Mouse (Mus musculus) layer of hippocampus, postnatal 36 days (tissue): ENCODE results near the gene Pax6. TPM values are rescaled to one million over a fixed set of nuclear protein-coding genes. Genes with fewer than 3 reads are reported as not detected.
A peak's percentile ranks its signal among the peaks of the same experiment; 100 is the strongest.

Experiments
- DNase-seq, 2 experiments: peaks; one replicate each; pipeline ENCODE4 v3.0.0; 2022
- total RNA-seq, 2 experiments: library from RNA; stranded (reverse); gene quantifications; 2 replicates each; pipeline ENCODE4 v1.2.3; 2021

Pax6 gene
- total RNA-seq, 2 experiments from 2014 or later: 8.9 to 9.4 TPM

DNA sequence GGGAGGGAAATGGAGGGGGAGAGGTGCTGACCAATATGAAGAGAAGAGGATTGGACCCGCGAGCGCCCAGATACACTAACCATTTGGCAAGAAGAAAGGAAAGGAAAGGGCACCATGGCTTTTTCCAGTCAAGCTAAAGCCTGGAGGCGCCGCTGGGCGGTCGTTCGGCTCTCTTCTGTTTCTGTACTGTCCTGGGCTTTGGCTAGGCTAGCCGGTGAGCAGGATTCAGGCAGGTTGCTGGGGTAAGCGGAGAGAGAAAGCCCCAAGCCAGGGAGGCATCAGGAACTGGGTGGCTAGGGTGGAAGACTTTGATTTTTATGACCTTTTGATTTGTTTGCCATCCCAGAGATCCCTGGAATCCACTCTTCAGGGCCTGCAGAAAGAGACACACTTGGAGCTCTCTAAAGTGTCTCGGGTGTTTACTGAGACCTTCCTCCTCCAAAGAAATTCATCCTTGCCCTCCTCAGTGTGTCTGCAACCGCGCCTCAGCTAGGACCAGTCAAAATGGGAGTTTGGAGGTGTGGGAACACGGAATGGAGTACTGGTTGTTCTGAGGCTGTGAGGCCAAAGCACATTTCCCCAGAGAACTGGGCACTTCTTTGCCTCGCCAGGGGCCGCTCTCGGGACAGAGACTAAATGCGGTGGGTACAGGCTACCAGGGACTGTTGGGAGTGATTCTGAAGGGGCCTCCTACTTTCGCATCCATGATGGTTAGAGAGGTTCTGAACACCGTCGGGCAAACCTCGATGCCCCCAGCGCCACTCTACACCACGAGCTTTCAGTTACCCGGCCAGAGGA lies 3.3 kb downstream of the Pax6 start:
- no peak for DNase-seq

DNA sequence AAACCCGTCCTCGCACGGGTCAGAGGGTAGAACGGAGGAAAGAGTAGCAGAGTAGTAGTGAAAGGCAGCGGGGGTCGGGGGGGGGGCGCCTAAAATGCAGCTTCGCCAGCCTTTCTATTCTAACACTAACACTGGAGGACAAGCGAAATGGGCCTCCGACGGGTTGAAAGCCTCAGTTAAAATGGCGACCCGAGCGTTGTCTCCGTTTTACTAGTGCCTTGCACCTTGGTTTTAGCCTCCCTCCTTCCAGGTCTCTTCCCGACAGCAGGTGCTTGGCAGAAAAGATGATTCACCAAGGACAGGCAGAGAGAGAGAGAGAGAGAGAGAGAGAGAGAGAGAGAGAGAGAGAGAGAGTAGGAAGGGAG lies 3.9 kb downstream of the Pax6 start:
- no peak for DNase-seq

DNA sequence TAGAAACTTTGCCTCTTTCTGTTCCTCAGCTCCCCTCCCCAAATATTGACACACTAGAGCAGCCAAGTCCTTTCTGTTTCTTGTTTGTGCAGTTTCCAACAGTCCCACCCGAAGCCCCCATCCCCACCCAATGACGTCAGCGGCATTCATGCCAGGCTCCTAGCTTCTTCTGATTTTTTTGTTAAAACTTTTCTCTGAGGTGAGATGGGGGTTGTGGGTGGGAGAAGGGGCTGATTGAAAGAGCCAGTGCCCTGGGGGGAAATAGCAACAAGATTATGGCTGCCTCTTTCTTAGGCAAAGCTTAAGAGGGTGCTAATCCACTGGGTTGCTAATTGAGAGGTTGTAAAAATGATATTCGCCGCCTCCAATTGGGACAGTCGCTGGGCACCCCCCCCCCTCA lies 4.4 kb downstream of the Pax6 start:
- DNase-seq: no peak

DNA sequence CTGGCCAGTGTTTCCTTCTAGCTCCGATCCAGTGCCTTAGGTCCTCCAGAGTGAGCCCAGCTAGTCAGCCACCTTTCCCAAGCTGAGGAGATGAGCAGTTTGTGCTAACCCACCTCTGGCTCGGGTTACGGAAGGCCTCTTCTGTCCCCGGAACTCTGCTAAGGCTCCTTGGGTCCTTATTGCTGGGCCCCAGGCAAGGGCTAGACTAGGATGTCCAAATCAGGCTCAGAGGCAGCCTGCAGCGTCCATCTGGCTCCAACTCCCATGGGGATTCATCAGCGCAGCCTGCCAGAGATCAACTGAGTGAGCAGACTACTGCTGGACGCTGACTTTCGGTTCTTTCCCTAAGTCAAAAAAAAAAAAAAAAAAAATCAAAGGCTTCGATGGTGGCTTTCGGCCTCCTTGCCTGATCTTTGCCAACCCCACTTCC lies 4.9 kb downstream of the Pax6 start:
- DNase-seq: no peak

DNA sequence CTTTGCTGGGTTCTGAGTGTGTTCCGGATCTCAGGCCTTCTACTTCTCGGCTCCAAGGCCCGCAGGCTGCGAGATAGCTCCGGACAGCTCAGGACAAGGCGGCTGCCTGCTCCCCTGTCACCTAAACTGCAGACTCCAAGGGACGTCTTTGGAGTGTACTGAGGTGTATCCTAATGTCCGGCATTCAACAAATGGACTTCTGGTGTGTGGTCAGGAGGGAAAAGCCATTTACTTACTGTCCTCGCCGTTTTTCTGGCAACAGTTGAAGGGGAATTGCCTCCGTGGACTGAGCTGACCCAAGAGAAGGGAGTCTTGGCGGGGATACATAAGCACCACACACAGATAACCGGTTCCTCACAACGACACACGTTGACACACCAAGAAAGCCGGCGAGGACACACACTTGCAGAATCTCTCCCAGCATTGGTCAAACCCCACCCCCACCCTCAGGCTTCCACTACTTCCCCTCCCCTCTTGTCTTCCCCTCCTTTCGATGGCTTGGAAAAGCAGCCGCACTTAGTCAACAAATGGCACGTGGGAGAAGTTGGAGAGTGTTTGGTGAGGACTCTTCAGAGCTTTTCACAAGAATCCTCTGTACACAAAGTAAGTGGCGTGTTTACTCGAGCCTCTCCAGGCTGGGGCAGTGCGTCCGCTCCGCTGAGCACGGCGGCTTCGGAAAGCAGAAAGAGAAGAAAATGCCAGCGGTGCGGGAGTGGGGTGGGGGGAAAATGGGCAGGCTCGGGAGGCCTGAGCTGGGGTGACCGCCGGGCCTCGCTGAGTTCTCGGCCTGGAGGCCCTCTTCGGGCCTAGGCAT lies 5.6 kb downstream of the Pax6 start:
- no peak for DNase-seq

DNA sequence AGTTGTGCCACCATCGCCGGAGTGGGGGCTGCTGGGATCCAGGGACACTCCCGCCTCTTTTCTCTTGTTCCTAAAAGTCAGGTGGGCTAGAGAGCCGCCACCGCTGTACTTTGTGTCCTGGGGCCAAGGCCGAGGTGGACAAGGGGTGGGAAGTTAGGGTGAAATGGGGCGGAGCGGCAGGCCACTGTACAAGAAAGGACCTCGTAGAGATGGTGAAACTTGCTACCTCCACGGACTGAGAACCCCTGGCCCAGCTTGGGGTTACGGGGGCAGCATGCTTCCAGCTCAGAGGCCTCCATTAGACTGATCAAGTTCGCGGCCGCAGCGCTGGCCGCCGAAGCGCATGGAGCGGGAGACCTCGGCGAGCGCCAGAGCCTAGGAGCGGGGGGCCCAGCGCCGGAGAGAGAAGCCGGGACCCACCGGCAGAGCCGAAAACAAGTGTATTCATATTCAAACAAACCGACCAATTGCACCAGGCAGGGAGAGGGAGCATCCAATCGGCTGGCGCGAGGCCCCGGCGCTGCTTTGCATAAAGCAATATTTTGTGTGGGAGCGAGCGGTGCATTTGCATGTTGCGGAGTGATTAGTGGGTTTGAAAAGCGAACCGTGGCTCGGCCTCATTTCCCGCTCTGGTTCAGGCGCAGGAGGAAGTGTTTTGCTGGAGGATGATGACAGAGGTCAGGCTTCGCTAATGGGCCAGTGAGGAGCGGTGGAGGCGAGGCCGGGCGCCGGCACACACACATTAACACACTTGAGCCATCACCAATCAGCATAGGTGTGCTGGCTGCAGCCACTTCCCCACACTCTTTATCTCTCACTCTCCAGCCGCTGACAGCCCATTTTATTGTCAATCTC lies 6.4 kb downstream of the Pax6 start:
- peak; percentile 74 to 87 for DNase-seq

DNA sequence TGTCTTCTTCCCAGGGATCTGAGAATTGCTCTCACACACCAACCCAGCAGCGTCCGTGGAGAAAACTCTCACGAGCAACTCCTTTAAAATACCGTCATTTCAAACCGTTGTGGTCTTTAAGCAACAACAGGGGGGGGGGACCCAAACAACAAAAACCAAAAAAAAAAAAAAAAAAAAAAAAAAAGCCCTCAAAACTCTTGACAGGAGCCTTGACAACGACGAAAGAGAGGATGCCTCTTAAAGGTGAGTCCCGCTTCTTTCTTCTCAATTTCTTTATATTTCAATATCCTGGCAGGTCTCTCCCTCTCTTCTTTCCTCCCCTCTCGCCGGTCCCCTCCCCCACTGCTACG lies 7.0 kb downstream of the Pax6 start:
- no peak for DNase-seq

DNA sequence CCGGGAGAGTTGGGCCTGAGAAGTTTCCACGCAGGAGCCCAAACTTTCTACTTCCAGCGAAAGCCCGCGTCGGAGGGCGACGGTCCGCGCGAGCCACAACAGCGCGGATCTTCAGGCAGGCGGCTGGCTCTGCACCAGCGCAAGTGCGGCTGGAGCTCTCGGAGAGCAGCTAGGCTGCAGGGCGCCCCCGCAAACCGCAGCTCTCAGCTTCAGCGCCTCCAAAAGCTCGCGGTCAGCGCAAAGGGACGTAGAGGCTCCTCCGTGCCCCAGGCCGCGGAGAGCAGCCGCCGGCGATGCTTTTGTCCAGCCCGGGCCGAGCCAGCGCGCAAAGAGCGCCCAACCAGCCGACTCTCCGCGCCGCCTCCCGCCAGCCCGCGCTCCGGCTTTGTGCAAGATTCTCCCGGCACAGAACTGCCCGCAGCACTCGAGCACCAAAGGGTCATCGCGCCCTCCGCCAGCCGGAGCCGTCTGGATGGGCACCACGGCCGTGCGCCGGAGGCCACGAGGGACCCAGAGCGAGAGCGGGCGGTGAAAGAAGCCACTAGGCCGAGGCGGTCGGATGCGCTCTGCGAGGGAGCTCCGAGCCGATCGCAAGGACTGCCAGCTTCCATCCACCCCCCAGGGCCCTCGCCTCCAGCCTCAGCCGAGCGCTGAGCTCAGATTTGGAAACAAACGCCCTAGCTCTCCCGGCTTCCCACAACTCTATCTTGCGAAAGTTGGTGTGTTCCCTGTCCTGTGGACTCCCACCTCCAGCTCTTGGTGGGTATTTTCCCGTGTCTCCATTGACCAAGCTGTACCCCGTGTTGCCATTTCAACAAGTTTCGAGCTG lies 7.6 kb downstream of the Pax6 start:
- DNase-seq: no peak

DNA sequence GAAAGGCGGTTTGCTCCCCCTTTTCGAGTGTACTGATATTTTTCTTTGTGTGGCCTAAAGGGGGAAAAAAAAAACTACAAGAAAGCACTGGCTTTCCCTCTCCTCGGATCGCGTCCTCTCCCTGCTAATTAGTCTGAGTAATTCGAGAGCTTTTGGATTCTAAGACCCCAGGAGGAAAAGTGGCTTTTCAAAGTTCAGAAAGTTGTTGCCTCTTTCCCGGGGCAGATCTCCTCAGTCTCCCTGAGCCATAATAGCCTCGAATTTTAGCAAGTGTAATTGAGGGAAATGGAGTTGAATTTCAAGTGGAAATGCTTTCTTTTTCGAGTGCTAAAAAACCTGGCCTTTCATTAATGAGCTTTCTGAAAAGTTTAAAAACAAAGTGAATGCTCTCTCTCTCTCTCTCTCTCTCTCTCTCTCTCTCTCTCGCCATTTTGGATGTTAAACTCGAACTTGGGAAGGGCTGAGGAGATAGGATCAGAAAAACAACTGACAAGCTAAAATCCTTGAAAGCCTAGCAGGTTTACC lies 8.3 kb downstream of the Pax6 start:
- DNase-seq: no peak

DNA sequence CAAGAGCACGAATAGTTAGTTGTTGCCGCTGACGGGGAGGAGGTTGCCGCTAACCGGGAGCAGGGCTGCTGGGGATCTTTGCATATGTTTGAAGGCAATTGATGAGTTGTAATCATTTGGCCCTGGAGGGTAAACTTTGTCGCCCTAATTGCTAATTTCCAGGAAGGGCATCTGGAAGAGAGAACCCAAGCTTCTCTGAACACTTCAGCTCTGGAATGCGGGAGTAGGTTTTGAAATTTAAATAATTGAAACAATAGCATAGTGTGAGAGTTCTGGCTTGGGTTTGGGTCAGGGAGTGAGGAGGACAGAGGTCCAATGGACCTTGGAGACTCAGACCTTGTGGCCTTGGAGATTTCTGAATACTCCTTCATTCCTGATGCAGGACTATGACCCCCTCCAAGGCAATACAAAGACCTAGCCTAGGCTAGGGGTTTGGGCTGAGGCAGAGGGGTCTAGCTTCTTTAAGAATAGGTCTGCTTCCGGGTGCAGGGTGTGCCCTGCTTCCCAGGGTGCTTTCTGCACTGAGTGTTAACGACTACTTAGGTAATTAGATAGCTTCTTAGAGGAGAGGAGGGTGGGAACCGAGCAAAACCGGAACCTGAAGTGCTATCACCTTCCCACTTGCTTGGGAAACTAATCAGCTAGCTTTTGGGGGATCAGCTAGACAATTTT lies 8.9 kb downstream of the Pax6 start:
- no peak for DNase-seq

DNA sequence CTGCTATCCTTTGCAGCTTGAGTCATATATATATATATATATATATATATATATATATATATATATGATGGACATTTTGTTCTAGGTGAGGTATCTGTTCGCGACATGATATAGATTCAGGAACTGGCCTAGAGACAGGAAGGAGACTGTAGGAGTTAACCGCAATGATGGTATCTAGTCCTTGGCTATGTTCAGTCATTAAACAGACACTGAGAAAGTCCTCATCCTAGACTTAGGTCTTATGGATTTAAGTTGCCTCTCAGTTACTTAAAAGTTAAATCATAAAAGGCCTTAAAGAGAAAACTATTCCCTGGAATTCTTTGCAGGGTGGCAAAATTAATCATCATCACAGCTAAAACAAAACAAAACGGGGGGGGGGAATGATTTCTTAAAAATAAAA lies 9.6 kb downstream of the Pax6 start:
- no peak for DNase-seq

DNA sequence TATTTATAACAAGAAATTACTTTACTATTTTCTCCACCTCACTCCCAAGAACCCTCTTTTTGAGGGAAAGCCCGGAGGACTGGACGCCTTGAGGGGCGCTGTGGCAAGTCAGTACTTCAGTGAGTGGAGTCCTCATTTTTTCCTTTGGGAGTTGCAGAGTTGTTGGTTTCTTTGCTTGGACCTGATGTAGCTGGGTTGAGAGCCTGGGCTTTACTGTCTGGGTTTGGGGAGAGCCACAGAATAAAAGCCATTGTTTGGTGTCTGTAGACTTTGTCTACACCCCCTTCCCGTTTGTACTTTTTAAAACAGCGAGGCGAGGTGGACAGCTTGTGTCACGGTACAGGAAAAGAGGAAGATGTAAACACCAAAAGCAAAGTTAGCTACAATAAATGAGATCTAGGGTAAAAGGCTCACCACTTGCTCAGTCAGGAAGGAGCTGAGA lies 10.2 kb downstream of the Pax6 start:
- DNase-seq: no peak

DNA sequence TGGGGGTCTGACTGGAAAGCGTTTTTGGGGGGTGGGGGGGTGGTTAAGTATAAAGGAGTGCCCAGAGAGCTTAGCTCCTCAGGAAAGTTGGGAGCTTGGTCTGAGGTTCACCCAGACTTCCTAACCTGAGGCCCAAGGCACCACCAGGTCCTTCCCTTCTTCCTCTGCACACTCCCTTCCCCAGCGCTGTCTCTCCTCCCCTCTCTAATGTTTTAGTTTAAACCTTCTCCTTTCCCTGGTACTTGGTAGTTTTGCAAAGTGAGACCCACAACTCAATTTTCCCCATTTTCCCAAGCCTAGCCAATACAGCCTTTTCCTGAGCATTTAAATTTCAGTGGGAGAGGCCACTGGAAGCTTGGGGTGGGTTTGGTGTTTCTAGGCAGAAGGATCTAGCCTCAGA lies 10.6 kb downstream of the Pax6 start:
- no peak for DNase-seq

DNA sequence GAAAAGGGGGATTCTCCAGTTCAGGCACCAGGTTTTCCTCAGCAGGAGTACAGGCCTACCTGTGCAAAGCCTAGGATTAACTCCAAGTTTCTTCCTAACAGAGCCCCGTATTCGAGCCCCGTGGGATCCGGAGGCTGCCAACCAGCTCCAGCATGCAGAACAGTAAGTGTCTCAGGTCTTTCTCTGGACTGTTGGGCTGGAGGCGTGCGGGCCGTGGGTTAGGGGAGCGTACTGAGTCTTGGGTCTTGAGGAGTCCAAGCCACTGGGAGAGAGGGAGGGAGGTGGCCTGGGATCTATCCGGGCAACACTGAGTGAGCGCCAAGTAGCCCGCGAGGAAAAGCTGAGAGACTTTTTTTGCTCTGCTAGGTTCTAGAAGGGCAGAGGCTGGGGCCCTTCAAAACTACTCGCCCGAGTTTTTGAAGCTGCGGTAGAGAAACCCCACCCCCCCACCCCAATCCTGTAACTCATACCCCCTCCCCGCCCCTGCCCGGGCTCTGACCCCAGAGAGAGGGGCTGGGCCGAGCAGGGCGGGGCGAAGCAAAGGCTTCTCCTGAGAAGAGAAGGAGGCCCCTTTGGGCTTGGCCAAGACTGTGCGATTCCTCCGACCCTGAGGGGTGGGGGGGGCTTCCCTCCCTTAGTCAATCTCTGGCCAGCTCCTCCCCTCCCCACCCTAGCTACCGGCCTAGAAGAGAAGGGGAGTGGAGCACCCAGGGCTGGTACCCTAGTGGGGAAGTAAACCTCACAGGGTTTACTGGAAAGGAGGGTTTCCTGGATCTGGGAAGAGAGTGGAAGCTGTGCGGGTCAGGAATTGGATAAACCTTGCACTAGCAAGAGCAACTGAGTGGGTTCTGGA lies 11.7 kb downstream of the Pax6 start:
- DNase-seq: no peak

DNA sequence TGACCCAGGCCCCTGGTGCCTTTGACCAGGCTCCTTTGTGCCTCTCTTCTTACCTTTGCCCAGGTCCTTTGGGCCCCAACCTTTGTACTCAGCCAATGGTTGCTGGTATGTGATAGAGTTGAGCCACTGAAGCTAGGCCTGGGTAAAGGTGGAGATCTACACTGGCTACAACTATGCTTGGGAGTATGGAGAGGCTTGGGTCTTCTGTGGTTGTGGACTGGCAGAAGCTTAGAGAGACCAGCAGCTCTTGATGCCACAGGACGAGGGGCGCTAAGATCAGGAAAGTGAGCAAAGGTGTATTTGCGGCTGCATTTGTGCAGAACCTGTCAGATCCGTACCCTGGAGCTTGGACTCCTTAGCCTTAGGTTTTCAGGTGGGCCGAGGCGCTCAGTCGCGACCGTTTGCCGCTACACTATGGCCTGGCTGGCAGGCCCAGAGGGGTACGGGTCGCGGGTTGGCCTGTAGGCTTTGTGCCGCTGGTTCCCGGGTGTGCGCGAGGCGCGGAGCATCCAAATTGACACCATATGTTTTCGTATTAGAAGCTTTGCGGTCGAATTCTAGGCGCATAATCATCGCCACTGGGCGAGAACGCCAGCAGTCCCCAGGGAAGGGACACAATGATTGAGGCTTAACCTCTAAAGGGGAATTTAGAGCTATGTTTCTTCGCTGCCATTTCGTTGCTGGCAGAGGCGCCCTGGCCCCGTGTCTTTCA lies 12.5 kb downstream of the Pax6 start:
- no peak for DNase-seq

DNA sequence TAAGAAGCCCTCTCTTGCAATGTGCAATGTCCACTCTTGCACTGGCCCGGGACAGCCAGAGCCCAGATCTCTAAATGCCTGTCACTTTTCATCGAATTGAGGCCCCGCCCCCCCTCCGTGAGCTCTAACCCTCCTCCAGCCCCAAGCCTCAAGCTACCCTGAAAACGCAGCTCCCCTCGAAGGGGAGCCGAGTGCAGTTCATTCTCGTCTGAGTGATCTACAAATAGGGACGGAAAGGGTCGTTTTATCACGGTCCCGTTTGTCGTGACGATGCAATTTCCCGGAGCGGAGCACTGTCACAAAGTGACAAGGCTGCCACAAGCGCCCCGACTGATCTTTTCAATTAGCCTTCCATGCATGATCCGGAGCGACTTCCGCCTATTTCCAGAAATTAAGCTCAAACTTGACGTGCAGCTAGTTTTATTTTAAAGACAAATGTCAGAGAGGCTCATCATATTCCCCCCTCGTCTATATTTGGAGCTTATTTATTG lies 13.4 kb downstream of the Pax6 start:
- no peak for DNase-seq

DNA sequence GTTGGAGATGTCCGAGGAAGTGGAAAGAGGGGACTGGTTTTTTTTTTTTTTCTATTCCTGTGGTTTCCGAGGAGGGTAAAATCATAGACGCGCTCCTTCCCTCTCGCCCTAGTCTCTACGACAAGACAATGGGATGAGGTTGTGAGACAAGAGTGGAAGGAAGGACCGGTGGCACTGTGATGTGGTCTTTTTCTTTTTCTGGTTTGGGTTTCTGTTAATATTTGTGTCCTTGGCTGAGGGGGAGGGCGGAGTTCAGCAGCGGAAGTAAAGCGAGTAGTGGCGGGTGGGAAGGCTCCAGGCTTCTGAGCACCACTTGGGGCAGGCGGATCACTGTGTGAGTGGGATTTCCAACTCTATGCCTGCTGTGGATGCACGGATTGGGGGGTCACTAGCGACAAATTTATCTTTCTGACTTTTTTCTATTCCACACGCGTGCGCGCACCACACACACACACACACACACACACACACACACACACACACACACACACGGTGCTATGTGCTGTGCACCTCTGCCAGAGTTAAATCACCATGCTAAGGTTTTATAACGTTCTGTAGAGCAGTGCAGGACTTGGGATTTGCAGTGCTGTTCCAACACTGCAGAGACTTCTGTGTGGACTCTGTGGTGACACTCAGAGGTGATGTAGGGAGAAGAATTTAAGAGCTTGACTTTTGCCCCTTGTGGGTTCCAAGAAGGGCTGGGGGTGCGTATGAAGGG lies 14.1 kb downstream of the Pax6 start:
- no peak for DNase-seq

DNA sequence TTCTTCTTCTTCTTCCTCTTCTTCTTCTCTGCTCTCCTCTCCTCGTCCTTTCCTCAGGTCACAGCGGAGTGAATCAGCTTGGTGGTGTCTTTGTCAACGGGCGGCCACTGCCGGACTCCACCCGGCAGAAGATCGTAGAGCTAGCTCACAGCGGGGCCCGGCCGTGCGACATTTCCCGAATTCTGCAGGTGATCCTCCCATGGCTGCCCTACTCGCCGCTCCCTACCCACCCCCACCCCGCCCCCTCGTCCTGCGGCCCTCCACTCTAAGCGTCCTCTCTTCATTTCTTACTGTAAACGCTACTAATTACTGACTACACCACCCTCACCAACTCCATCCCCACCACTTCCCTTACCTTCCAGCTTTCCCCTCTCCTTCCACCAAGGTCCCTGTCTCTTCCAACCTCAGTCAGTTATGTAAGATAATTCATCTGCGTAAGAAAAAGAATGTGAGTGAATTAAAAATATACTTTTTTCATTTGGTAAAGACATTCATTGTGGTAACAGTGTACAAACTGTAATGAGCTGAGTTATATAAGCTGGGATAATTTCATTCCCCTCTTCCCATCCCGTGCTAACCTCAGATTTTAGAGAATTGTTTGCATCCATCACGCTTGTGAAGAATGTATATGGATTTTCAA lies 15.2 kb downstream of the Pax6 start:
- no peak for DNase-seq
